Mouse (Mus musculus) inflammation-experienced regulatory T-cells, adult 6 months (primary cell): ENCODE data around the gene Tenm2. TPM values are rescaled to one million over a fixed set of nuclear protein-coding genes. Genes with fewer than 3 reads are reported as not detected.

Experiments used
- ATAC-seq: one replicate; pipeline ENCODE4 v1.8.0; 2017
- polyA plus RNA-seq, 3 experiments: library from polyadenylated mRNA; unstranded; fragments of 100-300 nt; shearing (Covaris generic); gene quantifications; one replicate each; pipeline ENCODE4 v1.2.1; 2017

Gene Tenm2
- polyA plus RNA-seq, 3 experiments from 2014 or later = not detected

DNA sequence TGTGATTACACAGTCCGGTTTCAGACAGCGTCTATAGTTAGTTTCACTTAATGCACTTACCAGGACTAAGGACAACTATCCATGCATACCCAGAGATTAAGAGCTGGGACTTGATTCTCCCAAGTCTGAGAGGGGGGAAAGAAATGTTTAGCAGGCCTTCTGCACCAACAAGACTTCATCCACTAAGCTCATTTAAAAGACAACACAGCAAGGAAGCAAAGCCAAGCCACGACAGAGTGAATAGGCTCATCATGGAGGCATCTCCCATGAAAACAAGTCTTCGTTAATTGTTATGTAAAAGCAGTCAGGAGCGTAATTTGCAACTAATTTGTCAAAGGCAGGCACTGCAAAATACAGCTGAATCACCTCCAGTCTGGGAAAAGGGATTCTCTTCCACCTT is 682.5 kb downstream of the Tenm2 start:
- ATAC-seq = no peak

GRCm38 (mm10) chr11:36550649-36551048 is 685.1 kb downstream of the Tenm2 start:
- no peak for ATAC-seq

DNA sequence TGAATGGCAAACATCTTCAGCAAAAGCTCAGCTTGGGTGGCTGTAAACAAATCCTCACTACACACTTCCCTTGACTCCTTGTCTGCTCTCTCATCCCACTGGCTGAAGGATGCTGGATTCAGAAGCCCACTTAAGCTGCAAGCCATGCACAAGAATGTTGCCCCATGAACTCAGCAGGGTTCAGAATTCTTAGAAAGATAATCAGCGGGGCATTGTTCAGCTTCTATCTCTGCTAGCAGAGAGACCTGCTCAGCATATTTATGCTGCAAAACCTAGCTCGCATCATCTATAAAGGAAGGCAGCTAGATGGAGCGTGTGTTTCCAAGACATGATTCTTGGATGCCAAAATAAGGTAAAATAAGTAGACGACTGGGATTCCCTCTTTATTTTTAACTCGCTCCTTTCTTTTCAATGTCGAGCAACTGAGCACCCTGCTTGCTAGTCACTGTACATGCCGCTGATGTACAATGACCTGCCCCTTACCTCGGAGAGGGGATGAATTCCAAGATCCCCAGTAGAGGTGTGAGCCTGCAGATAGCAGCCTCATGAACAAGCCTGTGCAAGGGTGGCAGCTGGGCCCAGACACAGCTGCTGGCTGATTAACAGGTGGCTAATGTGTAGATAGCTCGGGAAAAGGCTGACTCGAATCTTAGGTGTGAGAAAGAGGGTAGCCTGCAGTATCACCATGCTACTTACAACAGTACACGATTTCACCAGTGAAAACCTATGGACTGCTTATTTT is 686.2 kb downstream of the Tenm2 start:
- no peak for ATAC-seq

DNA sequence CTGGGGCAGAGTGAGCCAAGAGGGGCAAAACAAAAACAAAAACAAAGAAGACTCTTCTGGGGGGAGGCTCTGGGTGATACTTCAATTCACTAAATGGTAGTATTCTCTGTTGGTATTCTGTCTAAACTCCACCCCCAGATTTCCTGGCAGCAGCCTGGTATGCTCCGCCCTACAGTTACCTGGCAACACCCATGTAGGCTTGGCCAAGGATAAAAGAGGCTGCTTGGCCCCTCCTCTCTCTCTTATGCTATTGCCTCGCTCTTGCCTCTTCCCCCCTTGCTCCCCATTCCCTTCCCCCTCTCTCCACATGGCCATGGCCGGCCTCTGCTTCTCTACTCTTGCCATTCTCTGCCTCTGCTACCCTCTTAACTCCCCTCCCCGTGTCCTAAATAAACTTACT is 687.6 kb downstream of the Tenm2 start:
- ATAC-seq = no peak

DNA sequence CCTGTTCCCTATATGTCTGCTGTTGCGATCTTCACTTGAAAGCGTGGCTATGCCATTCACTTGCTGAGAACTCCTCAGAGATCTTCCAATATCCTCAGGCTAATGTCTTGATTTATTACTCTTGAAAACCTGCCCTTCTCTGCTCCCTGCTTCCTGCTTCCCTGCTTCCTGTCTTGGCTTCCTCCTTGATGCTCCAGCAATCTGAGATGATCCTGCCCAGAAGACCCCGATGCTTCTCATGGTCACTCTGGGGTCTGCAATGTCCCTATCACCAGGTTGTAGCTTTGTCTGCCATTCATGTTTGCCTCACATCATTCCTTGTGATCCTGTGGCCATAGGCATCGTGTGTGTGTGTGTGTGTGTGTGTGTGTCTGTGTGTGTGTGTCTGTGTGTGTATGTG is 697.6 kb downstream of the Tenm2 start:
- no peak for ATAC-seq

- ATAC-seq = no peak
These were observed 698.1 kb downstream of the Tenm2 start for GRCm38 (mm10) chr11:36537573-36538133.

DNA sequence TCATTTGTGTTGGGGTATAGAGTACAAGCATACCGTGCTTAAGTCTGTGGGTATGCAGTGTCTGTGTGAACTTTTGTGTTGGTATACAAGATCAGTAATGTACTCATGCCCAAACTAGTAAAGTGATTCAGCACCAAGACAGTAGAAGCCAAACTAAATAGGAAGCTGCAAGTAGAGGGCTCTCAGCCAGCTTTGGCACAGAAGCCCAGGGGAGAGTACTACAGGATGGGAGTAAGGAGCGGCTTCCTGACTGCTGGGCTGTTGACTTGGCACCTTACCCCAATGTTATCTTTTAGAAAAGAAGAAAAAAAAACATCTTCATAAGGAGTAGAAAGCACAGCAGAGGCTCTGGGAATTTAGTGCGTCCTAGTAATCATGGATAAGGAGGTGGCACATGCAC is 700.2 kb downstream of the Tenm2 start:
- ATAC-seq = no peak

DNA sequence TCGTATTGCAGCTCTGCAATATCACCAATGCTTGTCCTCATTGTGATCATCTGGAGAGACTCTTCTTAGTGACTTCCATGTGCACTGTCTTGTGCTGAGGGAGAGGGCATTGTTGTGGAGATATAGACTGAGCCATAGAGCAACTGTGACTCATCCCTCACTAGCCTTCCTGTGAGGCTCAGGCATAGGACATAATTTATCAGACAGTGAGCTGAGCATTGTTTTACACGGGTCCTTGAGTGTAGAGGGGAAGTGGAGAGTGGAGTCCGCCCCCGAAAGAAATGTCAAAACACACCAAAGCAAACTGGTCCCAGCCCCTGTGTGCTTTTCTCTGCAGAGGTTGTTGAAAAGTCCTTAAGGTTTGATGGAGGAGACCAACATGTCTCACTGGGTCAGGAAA is 704.1 kb downstream of the Tenm2 start:
- no peak for ATAC-seq

DNA sequence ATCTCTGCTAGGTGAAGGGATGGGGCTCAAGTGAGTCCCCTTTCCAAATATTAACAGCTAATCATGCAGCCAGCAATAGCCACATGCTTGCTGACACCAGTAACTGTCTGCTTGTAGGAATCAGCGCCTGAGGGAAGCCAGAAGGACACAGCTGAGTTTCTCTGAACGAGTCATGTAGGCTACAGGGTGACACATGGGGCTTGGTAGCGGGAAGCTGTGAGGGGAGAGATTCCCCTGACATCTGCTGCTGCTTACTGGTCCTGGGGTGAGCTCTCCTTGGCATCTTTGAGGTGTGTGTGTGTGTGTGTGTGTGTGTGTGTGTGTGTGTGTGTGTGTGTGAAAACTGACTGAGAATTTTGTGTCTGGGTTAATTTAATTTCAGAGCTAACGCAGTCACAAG is 708.3 kb downstream of the Tenm2 start:
- ATAC-seq = no peak

DNA sequence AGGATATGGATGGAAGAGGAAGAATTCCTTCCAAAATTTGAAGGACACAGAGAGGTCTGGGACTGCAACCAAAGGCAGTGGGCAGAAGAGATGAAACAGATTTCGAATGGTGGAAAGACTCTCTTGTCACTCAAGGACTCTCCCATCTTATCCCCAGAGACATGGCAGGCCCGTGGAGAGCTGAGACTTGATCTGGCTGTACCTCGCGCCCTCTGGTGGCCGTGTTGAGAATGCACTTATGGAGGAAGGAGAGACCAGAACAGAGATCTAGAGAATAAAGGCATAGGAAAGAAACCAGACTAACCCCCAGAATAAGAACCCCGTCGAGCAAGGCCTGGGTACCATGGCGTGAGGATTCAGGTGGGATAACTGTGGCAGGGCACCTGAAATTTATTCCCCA is 709.4 kb downstream of the Tenm2 start:
- ATAC-seq = no peak

DNA sequence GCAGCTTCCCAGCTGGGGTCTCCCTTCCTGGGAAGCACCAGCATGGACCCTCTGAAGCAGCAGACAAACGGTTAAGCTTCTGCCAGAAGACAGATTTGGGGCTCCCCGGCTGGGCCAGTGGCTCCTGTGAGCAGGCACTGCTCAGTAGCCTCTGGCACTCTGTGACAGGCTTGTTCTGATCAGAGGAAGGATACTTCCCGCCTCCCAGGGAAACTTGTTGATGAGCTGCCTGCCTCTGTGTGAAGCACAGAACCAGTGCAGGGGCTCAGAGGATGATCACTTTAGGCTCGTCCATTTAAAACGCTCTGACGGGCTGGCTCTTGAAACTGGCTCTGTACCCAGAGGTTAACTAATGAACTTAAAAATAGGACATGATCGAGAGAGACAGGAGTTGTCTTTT is 723.3 kb downstream of the Tenm2 start:
- ATAC-seq = no peak

GRCm38 (mm10) chr11:36508312-36508711 is 727.5 kb downstream of the Tenm2 start:
- no peak for ATAC-seq

GRCm38 (mm10) chr11:36494898-36495548 is 740.7 kb downstream of the Tenm2 start:
- ATAC-seq = no peak

GRCm38 (mm10) chr11:36492274-36492673 is 743.5 kb downstream of the Tenm2 start:
- ATAC-seq = no peak

GRCm38 (mm10) chr11:36490085-36490484 is 745.7 kb downstream of the Tenm2 start:
- no peak for ATAC-seq

DNA sequence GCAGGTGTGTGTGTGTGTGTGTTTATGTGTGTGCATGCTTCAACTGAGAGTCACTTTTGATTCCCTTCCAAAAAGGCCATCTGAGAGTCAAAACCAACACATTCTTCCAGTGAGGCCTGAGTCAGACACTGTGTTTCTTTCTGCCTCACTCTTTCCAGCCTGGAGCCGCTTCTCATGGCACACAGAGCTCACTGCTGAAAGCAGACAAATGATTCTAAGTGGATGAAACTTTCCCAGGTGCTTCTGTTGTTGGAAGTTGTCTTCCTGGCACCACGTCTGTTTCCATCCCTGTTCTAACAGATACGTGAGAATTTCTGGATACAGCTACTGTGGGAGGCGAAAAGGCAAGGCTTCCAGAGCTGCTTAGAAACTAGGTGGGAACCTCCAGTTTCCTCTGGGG is 747.1 kb downstream of the Tenm2 start:
- no peak for ATAC-seq

DNA sequence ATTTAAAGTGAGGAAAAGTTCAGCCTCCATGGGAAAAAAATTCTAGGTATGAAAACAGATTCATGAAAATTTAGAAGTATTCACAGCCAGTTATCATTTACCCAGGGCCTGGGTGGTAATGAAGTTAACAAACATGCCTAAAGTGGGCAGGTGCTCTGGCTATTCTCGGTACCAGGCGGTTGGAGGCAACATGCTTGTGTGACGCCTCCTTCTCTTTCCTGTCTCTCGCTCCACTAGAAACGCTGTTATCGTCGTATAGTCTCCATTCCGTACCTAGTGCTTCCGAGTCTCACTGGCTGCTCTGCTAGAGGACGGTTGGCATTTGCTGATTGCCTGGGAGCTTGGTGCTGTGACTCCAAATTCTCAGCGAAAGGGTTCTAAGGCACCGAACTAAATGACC is 749.7 kb downstream of the Tenm2 start:
- no peak for ATAC-seq

GRCm38 (mm10) chr11:36484466-36485069 is 751.2 kb downstream of the Tenm2 start:
- ATAC-seq = no peak

GRCm38 (mm10) chr11:36482136-36482535 is 753.6 kb downstream of the Tenm2 start:
- no peak for ATAC-seq

GRCm38 (mm10) chr11:36481524-36481923 is 754.2 kb downstream of the Tenm2 start:
- no peak for ATAC-seq

GRCm38 (mm10) chr11:36481086-36481485 is 754.7 kb downstream of the Tenm2 start:
- ATAC-seq = no peak

- ATAC-seq = no peak
These were observed 765.8 kb downstream of the Tenm2 start for GRCm38 (mm10) chr11:36469811-36470551.

GRCm38 (mm10) chr11:36458451-36458850 is 777.3 kb downstream of the Tenm2 start:
- no peak for ATAC-seq
